Comparison of ENCODE assay signal across 22 mouse cellular contexts in genomic region chrX:147349167-147349566, GRCm38 (mm10).
DNase-seq lines count a peak whose midpoint lies in the region; ATAC-seq and TF ChIP-seq lines count a peak whose summit lies in the region.
"Had no signal": no experiment of that assay in that cellular context is flagged by ENCODE, and none has a peak within 500 bp of the region (broad histone marks: within the 10 kb centered on the region; RNA-seq: fewer than 3 reads in every experiment).

No protein-coding gene starts in this region.

- no peak overlapping the region for H3K27ac ChIP-seq in embryonic facial prominence, embryonic 14.5 days (replicated peaks; ENCODE audit: low read depth, low read length)
- H3K27ac ChIP-seq in embryonic facial prominence, embryonic 10.5 days (replicated peaks), result no peak overlapping the region
- H3K27ac ChIP-seq: embryonic facial prominence, embryonic 13.5 days; forebrain, embryonic 12.5 days; forebrain, embryonic 15.5 days; heart, adult 2 months; hindbrain, embryonic 12.5 days; hindbrain, embryonic 15.5 days had no signal

- TF ChIP-seq POLR2A in myocyte (IDR thresholded peaks at IDR 0.05; ENCODE audit: insufficient read length, low read depth), result no peak

- no peaks in the 10 kb centered on the region for H3K36me3 ChIP-seq in embryonic facial prominence, embryonic 14.5 days (ENCODE audit: control insufficient read depth, insufficient read depth, low read length)
- no peaks in the 10 kb centered on the region for H3K36me3 ChIP-seq in embryonic facial prominence, embryonic 10.5 days (replicated peaks)
- no peaks in the 10 kb centered on the region for H3K36me3 ChIP-seq in myocyte (ENCODE audit: control insufficient read depth, insufficient read depth)
- H3K36me3 ChIP-seq: embryonic facial prominence, embryonic 13.5 days; forebrain, embryonic 12.5 days; forebrain, embryonic 15.5 days; hindbrain, embryonic 12.5 days; hindbrain, embryonic 15.5 days had no signal

- H3K4me1 ChIP-seq in embryonic facial prominence, embryonic 14.5 days (ENCODE audit: control insufficient read depth, insufficient read depth, low read length), result no peaks in the 10 kb centered on the region
- H3K4me1 ChIP-seq in embryonic facial prominence, embryonic 10.5 days, result no peaks in the 10 kb centered on the region
- H3K4me1 ChIP-seq: embryonic facial prominence, embryonic 13.5 days; forebrain, embryonic 12.5 days; forebrain, embryonic 15.5 days; hindbrain, embryonic 12.5 days; hindbrain, embryonic 15.5 days had no signal

- 54% methylated on average over 2 of the region's 2 CpGs for WGBS in embryonic facial prominence, embryonic 14.5 days
- 89% methylated on average over 2 of the region's 2 CpGs for WGBS in embryonic facial prominence, embryonic 10.5 days

- H3K9me3 ChIP-seq in embryonic facial prominence, embryonic 14.5 days (ENCODE audit: control insufficient read depth, low read length), result no peaks in the 10 kb centered on the region
- H3K9me3 ChIP-seq in embryonic facial prominence, embryonic 10.5 days, result no peaks in the 10 kb centered on the region
- H3K9me3 ChIP-seq: embryonic facial prominence, embryonic 13.5 days; forebrain, embryonic 12.5 days; forebrain, embryonic 15.5 days; hindbrain, embryonic 12.5 days; hindbrain, embryonic 15.5 days had no signal

- no peaks in the 10 kb centered on the region for H3K79me2 ChIP-seq in myocyte (ENCODE audit: control insufficient read depth, insufficient read depth)

- no peak overlapping the region for H3ac ChIP-seq in myocyte (ENCODE audit: control insufficient read depth, insufficient read length)

- H3K4me3 ChIP-seq in embryonic facial prominence, embryonic 14.5 days (ENCODE audit: low read depth, low read length), result no peak overlapping the region
- no peak overlapping the region for H3K4me3 ChIP-seq in embryonic facial prominence, embryonic 10.5 days
- no peak overlapping the region for H3K4me3 ChIP-seq in myocyte
- H3K4me3 ChIP-seq: embryonic facial prominence, embryonic 13.5 days; forebrain, embryonic 12.5 days; forebrain, embryonic 15.5 days; heart, adult 2 months; hindbrain, embryonic 12.5 days; hindbrain, embryonic 15.5 days had no signal

- no peak overlapping the region for H3K9ac ChIP-seq in embryonic facial prominence, embryonic 14.5 days (ENCODE audit: low read depth, low read length)
- H3K9ac ChIP-seq: embryonic facial prominence, embryonic 13.5 days; forebrain, embryonic 12.5 days; forebrain, embryonic 15.5 days; hindbrain, embryonic 12.5 days; hindbrain, embryonic 15.5 days had no signal

- no peaks in the 10 kb centered on the region for H3K27me3 ChIP-seq in embryonic facial prominence, embryonic 14.5 days (replicated peaks; ENCODE audit: control insufficient read depth, insufficient read depth, low read length)
- no peaks in the 10 kb centered on the region for H3K27me3 ChIP-seq in embryonic facial prominence, embryonic 10.5 days (replicated peaks; ENCODE audit: low read depth, poor library complexity, severe bottlenecking)
- no peaks in the 10 kb centered on the region for H3K27me3 ChIP-seq in myocyte (ENCODE audit: control insufficient read depth, insufficient read depth, insufficient read length)
- H3K27me3 ChIP-seq: embryonic facial prominence, embryonic 13.5 days; forebrain, embryonic 12.5 days; forebrain, embryonic 15.5 days; hindbrain, embryonic 12.5 days; hindbrain, embryonic 15.5 days had no signal

- DNase-seq in embryonic facial prominence, embryonic 14.5 days (ENCODE audit: low spot score), result peak; percentile 3
- DNase-seq in embryonic facial prominence, embryonic 10.5 days (ENCODE audit: low spot score), result no peak
- DNase-seq in adipocyte (ENCODE audit: low spot score), result peak; percentile 11
- DNase-seq in gastrocnemius, postnatal 10 days, result no peak
- DNase-seq: adrenal gland, adult 2 months; adrenal gland, postnatal 14 days; cerebellum, adult 11 months; cerebellum, adult 2 months; cerebellum, adult 9-11 months; cerebellum, postnatal 25 days; gastrocnemius, postnatal 36 days; heart, adult 2 months had no signal

- no peak for ATAC-seq in embryonic facial prominence, embryonic 14.5 days (ENCODE audit: low read depth)
- ATAC-seq in monocyte, adult 5-6 weeks (replicated peaks; ENCODE audit: insufficient number of reproducible peaks, low FRiP score, low TSS enrichment, poor library complexity, severe bottlenecking), result no peak
- ATAC-seq: forebrain, embryonic 15.5 days; intestine, postnatal 0 days; Patski had no signal

- no peak overlapping the region for H3K4me2 ChIP-seq in embryonic facial prominence, embryonic 14.5 days (ENCODE audit: low read depth, low read length)
- H3K4me2 ChIP-seq in myocyte (ENCODE audit: low read depth), result peak overlapping the region; percentile 53
- H3K4me2 ChIP-seq: embryonic facial prominence, embryonic 13.5 days; forebrain, embryonic 12.5 days; forebrain, embryonic 15.5 days; heart, embryonic 11.5 days; hindbrain, embryonic 12.5 days; hindbrain, embryonic 15.5 days had no signal

TF ChIP-seq in myocyte, 11 proteins besides CTCF, POLR2A, EP300 and RAD21:
- TF ChIP-seq CEBPB (IDR thresholded peaks at IDR 0.05; ENCODE audit: insufficient read depth, poor library complexity, severe bottlenecking) (peak; percentile 68; the same call in 1 of the 2 replicates), TCF12 (IDR thresholded peaks at IDR 0.05; ENCODE audit: insufficient read depth, poor library complexity, severe bottlenecking) (no peak)

Comparison
In these comparisons a context has a peak if more than half of its experiments do, and no peak if none do; other contexts are left out.
1. DNase-seq: peak in embryonic facial prominence, embryonic 14.5 days (single experiment) and adipocyte (single experiment); none in embryonic facial prominence, embryonic 10.5 days (single experiment) and gastrocnemius, postnatal 10 days (single experiment).